Mouse (Mus musculus) kidney, embryonic 14.5 days (tissue): Measurements from ENCODE around the gene Gata2. TPM values are rescaled to one million over a fixed set of nuclear protein-coding genes. Genes with fewer than 3 reads are reported as not detected.
A peak's percentile ranks its signal among the peaks of the same experiment; 100 is the strongest.

Experiments used
- ATAC-seq: fragments of 200-750 bp; cut with Nextera tagmentation; 2 replicates; pipeline ENCODE4 v1.8.0; 2017; ENCODE audit warnings: moderate number of reproducible peaks, mild to moderate bottlenecking, moderate TSS enrichment, moderate library complexity; ENCODE audit not compliant: low FRiP score, low TSS enrichment
- H3K27ac ChIP-seq: fragments of 300-500 bp; sonication (generic); 2 replicates; pipeline ENCODE4 v1.5.1; 2014; ENCODE audit warnings: low read depth, mild to moderate bottlenecking, low read length, moderate library complexity, mixed read lengths
- H3K27me3 ChIP-seq: fragments of 300-500 bp; sonication (generic); 2 replicates; pipeline ENCODE4 v1.6.1; 2014; ENCODE audit warnings: mild to moderate bottlenecking, low read length; ENCODE audit not compliant: control insufficient read depth, insufficient read depth
- H3K36me3 ChIP-seq: fragments of 300-500 bp; sonication (generic); 2 replicates; pipeline ENCODE4 v1.6.1; 2014; ENCODE audit warnings: low read length, mixed read lengths; ENCODE audit not compliant: control insufficient read depth, insufficient read depth
- H3K4me1 ChIP-seq: fragments of 300-500 bp; sonication (generic); 2 replicates; pipeline ENCODE4 v1.6.1; 2014; ENCODE audit warnings: low read length, mixed read lengths; ENCODE audit not compliant: control insufficient read depth, insufficient read depth
- H3K4me2 ChIP-seq: fragments of 300-500 bp; sonication (generic); replicated peaks from 2 replicates; pipeline ENCODE4 v1.6.1; 2014; ENCODE audit warnings: low read depth, mild to moderate bottlenecking, low read length
- H3K4me3 ChIP-seq: fragments of 300-500 bp; sonication (generic); 2 replicates; pipeline ENCODE4 v1.5.1; 2014; ENCODE audit warnings: mild to moderate bottlenecking, low read length
- H3K9ac ChIP-seq: fragments of 300-500 bp; sonication (generic); 2 replicates; pipeline ENCODE4 v1.6.1; 2014; ENCODE audit warnings: low read depth, mild to moderate bottlenecking, low read length, moderate library complexity
- H3K9me3 ChIP-seq: fragments of 300-500 bp; sonication (generic); 2 replicates; pipeline ENCODE4 v1.6.1; 2016; ENCODE audit warnings: low read length; ENCODE audit not compliant: control insufficient read depth
- WGBS: fragments of 180-500 bp; shearing (Covaris S2); extraction: QIAGEN DNeasy Blood & Tissue Kit; methylation state at CpG from one replicate; pipeline ENCODE4 v1.1.7; 2014; 5-methylcytosine and 5-hydroxymethylcytosine counted together
- polyA plus RNA-seq: library from polyadenylated mRNA; unstranded; fragments of >200 nt; fragmentation: Nextera tagmentation; extraction: Ambion mirVana; gene quantifications from 2 replicates; pipeline ENCODE4 v1.2.1, GENCODE M21; 2014

The Gata2 gene
- polyA plus RNA-seq, 1 experiment from 2014 or later: 44.6 TPM

DNA sequence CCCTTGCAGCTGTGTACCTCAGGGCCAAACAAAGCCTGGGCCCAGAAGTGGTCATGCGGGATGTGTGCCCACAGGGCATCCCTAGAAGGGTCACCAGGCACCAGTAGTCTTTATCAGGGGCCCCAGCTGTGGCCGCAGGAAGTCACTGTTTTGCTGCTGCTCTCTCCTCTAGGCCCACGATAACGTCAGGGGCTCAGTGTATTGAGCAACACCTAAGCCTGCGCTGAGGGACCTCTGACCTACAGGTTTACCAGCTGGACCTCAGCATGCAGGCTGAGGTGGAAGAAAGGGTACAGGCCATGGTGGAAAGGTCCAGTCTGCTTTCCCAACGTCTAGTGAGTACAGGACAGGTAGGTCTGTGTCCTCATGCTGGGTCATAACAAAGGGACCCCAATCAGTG is 60.4 kb downstream of the Gata2 start:
- no peak overlapping the region for H3K4me3 ChIP-seq
- no peak for ATAC-seq
- WGBS: 70% methylated on average over 6 of the region's 6 CpGs

DNA sequence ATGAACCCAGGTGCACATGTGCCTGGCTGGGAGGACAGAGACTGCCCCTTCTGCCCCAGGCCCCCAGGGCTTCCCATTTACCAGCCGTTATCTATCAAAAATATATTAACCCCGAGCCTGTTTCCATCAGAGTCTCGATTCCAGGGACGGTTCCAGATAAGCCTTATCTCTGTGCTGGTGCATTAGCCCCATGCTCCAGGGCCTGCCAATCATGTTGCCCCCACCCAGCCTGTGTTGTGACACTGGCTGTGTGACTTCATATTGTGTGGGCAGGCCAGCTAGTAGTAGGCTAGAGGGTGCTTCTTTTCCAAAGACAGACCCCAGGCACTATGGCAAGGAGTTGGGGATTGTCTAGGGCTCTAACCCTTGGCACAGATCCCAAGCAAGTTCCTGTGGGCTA is 61.7 kb downstream of the Gata2 start:
- Histone ChIP-seq H3K36me3 (no peaks in the 10 kb centered on the region; the same call in 1 of the 2 replicates), H3K4me3 (no peak overlapping the region), H3K9ac (no peak overlapping the region), H3K4me1 (no peaks in the 10 kb centered on the region), H3K9me3 (no peaks in the 10 kb centered on the region), H3K27ac (no peak overlapping the region), H3K27me3 (no peaks in the 10 kb centered on the region), H3K4me2 (no peak overlapping the region)
- WGBS: 63% methylated on average over 4 of the region's 4 CpGs
- peak; percentile 47; the same call in 1 of the 2 replicates for ATAC-seq

More for the DNA sequence above, 60.4 kb downstream of the Gata2 start:
- H3K27me3 ChIP-seq: no peaks in the 10 kb centered on the region
- no peak overlapping the region for H3K9ac ChIP-seq
- no peak overlapping the region for H3K27ac ChIP-seq
- H3K36me3 ChIP-seq: no peaks in the 10 kb centered on the region; the same call in 1 of the 2 replicates
- H3K4me2 ChIP-seq: no peak overlapping the region
- H3K9me3 ChIP-seq: no peaks in the 10 kb centered on the region
- H3K4me1 ChIP-seq: no peaks in the 10 kb centered on the region

Other genes starting within 250 kb of the Gata2 start
- 38.2 and 45.8 TPM in 2 replicates for gene H1fx, start 212.3 kb upstream of the Gata2 start, polyA plus RNA-seq
- gene Rab7, start 148.6 kb upstream of the Gata2 start, polyA plus RNA-seq: 151 and 222 TPM in 2 replicates
- gene Rpn1, start 109.4 kb upstream of the Gata2 start, polyA plus RNA-seq: 294 and 402 TPM in 2 replicates
- not detected in 2 replicates for gene Dnajb8, start 28.4 kb downstream of the Gata2 start, polyA plus RNA-seq